Mouse (Mus musculus) left cerebral cortex, postnatal 36 days (tissue): ENCODE measurements at regions not wholly inside any gene's neighbourhood (a gene's known extent, or its start where the extent isn't known, plus 50 kb on each side); places are given as distances from the start of the nearest gene placed in this dataset.
"Not testable (repeated sequence)": the region's sequence is repeated elsewhere in the genome, so short reads cannot be mapped to it uniquely, and the experiment has no call there.

Source experiments
- DNase-seq, 2 experiments: peaks; one replicate each; pipeline ENCODE4 v3.0.0; 2021 to 2022; ENCODE audit warnings: low spot score in 2 of 2, mixed read lengths in 1 of 2
- intact Hi-C: fragments of 180-260 bp; cut with DNase I; formaldehyde crosslinking; loops from one replicate; pipeline ENCODE4 v1.15.1; 2025

- no peak for DNase-seq
- intact Hi-C loops, result no loop called here
These were observed 257.1 kb downstream of the Pou4f1 start for GRCm38 (mm10) chr14:104210719-104211118.

GRCm38 (mm10) chr14:104208855-104209254 is 258.9 kb downstream of the Pou4f1 start:
- no peak for DNase-seq
- intact Hi-C loops, result no loop called here

- no peak for DNase-seq
- intact Hi-C loops, result no loop called here
These were observed 259.6 kb downstream of the Pou4f1 start for GRCm38 (mm10) chr14:104208040-104208816.

GRCm38 (mm10) chr14:104206602-104207001 is 261.2 kb downstream of the Pou4f1 start:
- no peak for DNase-seq
- intact Hi-C loops, result no loop called here

GRCm38 (mm10) chr14:104203239-104203986 is 264.4 kb downstream of the Pou4f1 start:
- no peak for DNase-seq
- intact Hi-C loops, result no loop called here

- intact Hi-C loops, result no loop called here
These were observed 274.6 kb downstream of the Pou4f1 start for GRCm38 (mm10) chr14:104193198-104193597.

GRCm38 (mm10) chr14:104175122-104175521 is 292.7 kb downstream of the Pou4f1 start:
- DNase-seq, result no peak
- intact Hi-C loops, result no loop called here

More at GRCm38 (mm10) chr14:104193198-104193597, 274.6 kb downstream of the Pou4f1 start:
- no peak for DNase-seq

- intact Hi-C loops, result no loop called here
- no peak for DNase-seq
These were observed 302.6 kb upstream of the Ednrb start for GRCm38 (mm10) chr14:104146841-104147240.

- no peak for DNase-seq
- intact Hi-C loops, result no loop called here
These were observed 301.2 kb upstream of the Ednrb start for GRCm38 (mm10) chr14:104145395-104145794.

GRCm38 (mm10) chr14:104114986-104115951 is 271.1 kb upstream of the Ednrb start:
- no peak for DNase-seq
- intact Hi-C loops, result no loop called here

- intact Hi-C loops, result no loop called here
- no peak for DNase-seq
These were observed 270.0 kb upstream of the Ednrb start for GRCm38 (mm10) chr14:104114182-104114581.

- intact Hi-C loops, result no loop called here
- no peak for DNase-seq
These were observed 269.2 kb upstream of the Ednrb start for GRCm38 (mm10) chr14:104113448-104113847.

GRCm38 (mm10) chr14:104086381-104086780 is 242.2 kb upstream of the Ednrb start:
- intact Hi-C loops, result no loop called here
- DNase-seq, result no peak

- DNase-seq, intact Hi-C loops: not testable (repeated sequence)
These were observed 220.0 kb upstream of the Ednrb start for GRCm38 (mm10) chr14:104064199-104064598.

- no peak for DNase-seq
- intact Hi-C loops, result no loop called here
These were observed 209.5 kb upstream of the Ednrb start for GRCm38 (mm10) chr14:104053697-104054096.

GRCm38 (mm10) chr14:104038628-104039325 is 194.6 kb upstream of the Ednrb start:
- peak; percentile 52 to 55 for DNase-seq
- intact Hi-C loops, result loop anchor here (2.0 to 10.0 kb wide), 4 partner anchors 134 to 1086 kb away; no protein-coding TSS in a partner anchor

GRCm38 (mm10) chr14:104033606-104034005 is 189.4 kb upstream of the Ednrb start:
- DNase-seq, result no peak

GRCm38 (mm10) chr14:104030784-104031470 is 186.7 kb upstream of the Ednrb start:
- intact Hi-C loops, result loop anchor here (5.0 to 10.0 kb wide), 2 partner anchors 426 to 1094 kb away; no protein-coding TSS in a partner anchor

More at GRCm38 (mm10) chr14:104033606-104034005, 189.4 kb upstream of the Ednrb start:
- intact Hi-C loops, result loop anchor here (5.0 to 10.0 kb wide), 2 partner anchors 424 to 1091 kb away; no protein-coding TSS in a partner anchor

More at GRCm38 (mm10) chr14:104030784-104031470, 186.7 kb upstream of the Ednrb start:
- DNase-seq, result no peak
